Mouse (Mus musculus) kidney, embryonic 15.5 days (tissue): ENCODE results near the gene Gm10300. TPM values are rescaled to one million over a fixed set of nuclear protein-coding genes. Genes with fewer than 3 reads are reported as not detected.

Experiments
- ATAC-seq: fragments of 200-750 bp; cut with Nextera tagmentation; replicated peaks from 2 replicates; pipeline ENCODE4 v1.8.0; 2017; ENCODE audit warnings: moderate TSS enrichment; ENCODE audit not compliant: low FRiP score
- H3K27ac ChIP-seq: fragments of 300-500 bp; sonication (generic); 2 replicates; pipeline ENCODE4 v1.5.1; 2015; ENCODE audit warnings: mild to moderate bottlenecking, inconsistent platforms
- H3K27me3 ChIP-seq: fragments of 300-500 bp; sonication (generic); 2 replicates; pipeline ENCODE4 v1.6.1; 2015; ENCODE audit warnings: inconsistent platforms
- H3K36me3 ChIP-seq: fragments of 300-500 bp; sonication (generic); 2 replicates; pipeline ENCODE4 v1.6.1; 2015; ENCODE audit warnings: inconsistent platforms
- H3K4me1 ChIP-seq: fragments of 300-500 bp; sonication (generic); 2 replicates; pipeline ENCODE4 v1.6.1; 2015; ENCODE audit warnings: inconsistent platforms
- H3K4me2 ChIP-seq: fragments of 300-500 bp; sonication (generic); 2 replicates; pipeline ENCODE4 v1.6.1; 2015; ENCODE audit warnings: moderate library complexity, mild to moderate bottlenecking, inconsistent platforms
- H3K4me3 ChIP-seq: fragments of 300-500 bp; sonication (generic); replicated peaks from 2 replicates; pipeline ENCODE4 v1.5.1; 2015; ENCODE audit warnings: mild to moderate bottlenecking, inconsistent platforms
- H3K9ac ChIP-seq: fragments of 300-500 bp; sonication (generic); 2 replicates; pipeline ENCODE4 v1.6.1; 2015; ENCODE audit warnings: mild to moderate bottlenecking, inconsistent platforms
- H3K9me3 ChIP-seq: fragments of 300-500 bp; sonication (generic); replicated peaks from 2 replicates; pipeline ENCODE4 v1.6.1; 2016; ENCODE audit warnings: inconsistent platforms
- WGBS: fragments of 180-500 bp; shearing (Covaris S2); methylation state at CpG from one replicate; pipeline ENCODE4 v1.1.7; 2015; ENCODE audit warnings: mixed read lengths; 5-methylcytosine and 5-hydroxymethylcytosine counted together
- polyA plus RNA-seq: library from polyadenylated mRNA; unstranded; fragments of >200 nt; fragmentation: Nextera tagmentation; extraction: Ambion mirVana; gene quantifications from 2 replicates; pipeline ENCODE4 v1.2.1, GENCODE M21; 2015

Gm10300 gene
- polyA plus RNA-seq, 1 experiment from 2014 or later, result 0.09 TPM

DNA sequence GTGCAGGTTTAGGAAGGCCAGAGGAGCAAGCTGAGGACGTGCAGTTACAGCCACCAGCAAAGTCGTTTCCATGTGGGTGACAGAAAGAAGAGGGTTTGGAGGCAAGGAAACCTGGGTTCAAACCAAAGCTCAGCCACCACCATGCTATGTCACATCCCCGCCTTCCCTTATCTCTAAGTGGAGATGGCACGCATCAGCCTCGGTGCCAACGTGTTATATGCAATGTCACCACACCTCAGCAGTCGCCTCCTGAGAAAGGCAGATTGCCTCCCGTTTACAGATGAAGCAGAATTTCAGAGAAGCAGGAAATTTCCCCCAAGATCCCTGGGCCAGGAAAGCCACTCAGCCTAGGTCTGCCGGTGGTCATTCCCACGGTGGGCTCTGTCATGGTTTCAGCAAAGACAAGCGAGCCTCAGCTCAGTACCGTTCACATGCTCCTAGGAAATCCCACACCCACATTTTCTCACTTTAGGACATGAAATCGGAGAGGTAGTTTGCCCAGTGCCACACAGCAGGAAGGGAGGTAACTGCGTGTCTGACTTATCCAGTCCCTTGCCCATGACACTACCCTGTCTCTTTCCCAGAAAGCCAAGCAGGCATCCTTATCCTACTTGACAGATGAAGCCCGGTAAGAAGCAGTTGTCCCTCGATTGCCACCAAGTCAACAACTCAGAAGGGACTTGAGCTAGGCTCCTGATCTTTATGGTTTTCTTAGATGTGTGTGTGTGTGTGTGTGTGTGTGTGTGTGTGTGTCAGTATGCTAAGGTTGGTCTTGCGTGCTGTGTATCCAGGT, 14.3 kb upstream of the Gm10300 start:
- H3K27ac ChIP-seq, result no peak overlapping the region
- no peaks in the 10 kb centered on the region for H3K36me3 ChIP-seq
- ATAC-seq, result no peak; the same call in 1 of the 2 replicates
- H3K4me2 ChIP-seq, result no peak overlapping the region
- no peaks in the 10 kb centered on the region for H3K27me3 ChIP-seq
- no peaks in the 10 kb centered on the region for H3K9me3 ChIP-seq
- no peak overlapping the region for H3K4me3 ChIP-seq
- peaks cover 16% of the 10 kb centered on the region for H3K4me1 ChIP-seq
- no peak overlapping the region for H3K9ac ChIP-seq
- WGBS, result 60% methylated on average over 17 of the region's 17 CpGs

- no peak overlapping the region for H3K27ac ChIP-seq
- 39% methylated on average over 8 of the region's 8 CpGs for whole genome bisulfite sequencing
- no peaks in the 10 kb centered on the region for H3K36me3 ChIP-seq
- no peak overlapping the region for H3K9ac ChIP-seq
- H3K4me1 ChIP-seq, result peaks cover 29% of the 10 kb centered on the region
- no peak overlapping the region for H3K4me2 ChIP-seq
- no peaks in the 10 kb centered on the region for H3K9me3 ChIP-seq
- H3K27me3 ChIP-seq, result no peaks in the 10 kb centered on the region
- H3K4me3 ChIP-seq, result no peak overlapping the region
- no peak for ATAC-seq
These were observed 12.2 kb upstream of the Gm10300 start for GRCm38 (mm10) chr4:132062289-132062688.

DNA sequence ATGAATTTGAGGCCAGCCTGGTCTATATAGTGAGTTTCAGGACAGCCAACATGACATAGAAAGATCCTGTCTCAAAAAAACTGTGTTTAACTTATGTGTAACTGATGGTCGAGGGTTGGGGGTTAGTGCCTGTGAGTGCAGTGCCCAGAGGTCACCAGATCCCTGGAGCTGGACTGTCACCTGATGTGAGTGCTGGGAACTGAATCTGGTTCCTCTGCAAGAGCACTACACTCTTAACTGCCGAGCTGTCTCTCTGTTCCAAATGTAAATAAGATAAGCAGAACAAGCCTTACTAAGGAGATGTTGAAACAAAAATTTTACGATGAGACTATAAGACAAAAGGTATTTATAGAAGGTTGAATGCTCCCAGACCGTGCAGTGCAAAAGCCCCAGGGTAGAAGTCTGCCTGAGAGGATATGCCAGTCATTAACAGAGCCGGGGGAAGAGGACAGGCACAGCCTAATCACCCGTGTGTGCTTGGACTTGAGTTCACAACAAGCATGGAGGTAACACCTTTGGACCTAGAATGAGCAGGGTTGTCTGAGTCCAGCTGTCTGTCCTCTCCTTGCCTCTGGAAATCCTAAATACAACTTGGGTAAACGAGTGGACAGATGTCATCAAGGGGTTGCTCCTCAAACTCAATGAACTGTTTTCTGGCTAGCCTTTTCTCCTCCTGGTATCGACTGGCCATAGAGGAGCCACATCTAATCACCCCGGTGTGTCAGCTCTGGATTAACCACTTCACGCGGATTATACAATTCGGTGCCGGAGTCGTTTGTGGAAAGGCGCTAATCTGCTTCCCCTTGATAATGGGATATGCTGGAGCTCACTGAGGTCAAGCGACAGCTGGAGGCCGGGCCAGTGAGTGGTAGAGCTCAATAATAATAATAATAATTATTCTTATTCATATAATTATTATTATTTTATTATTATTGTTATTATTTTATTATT, 11.3 kb upstream of the Gm10300 start:
- no peak for ATAC-seq

GRCm38 (mm10) chr4:132064550-132064949, 9.9 kb upstream of the Gm10300 start:
- no peaks in the 10 kb centered on the region for H3K27me3 ChIP-seq
- H3K9ac ChIP-seq, result no peak overlapping the region
- H3K4me3 ChIP-seq, result no peak overlapping the region
- H3K27ac ChIP-seq, result no peak overlapping the region
- no peaks in the 10 kb centered on the region for H3K36me3 ChIP-seq
- peaks cover 36% of the 10 kb centered on the region for H3K4me1 ChIP-seq
- 83% methylated on average over 5 of the region's 5 CpGs for WGBS
- H3K4me2 ChIP-seq, result no peak overlapping the region
- no peaks in the 10 kb centered on the region for H3K9me3 ChIP-seq
- ATAC-seq, result no peak

More for the DNA sequence above, 11.3 kb upstream of the Gm10300 start:
- no peak overlapping the region for H3K27ac ChIP-seq
- H3K9ac ChIP-seq, result no peak overlapping the region
- no peak overlapping the region for H3K4me2 ChIP-seq
- peaks cover 31% of the 10 kb centered on the region for H3K4me1 ChIP-seq
- no peaks in the 10 kb centered on the region for H3K36me3 ChIP-seq
- no peak overlapping the region for H3K4me3 ChIP-seq
- H3K9me3 ChIP-seq, result no peaks in the 10 kb centered on the region
- no peaks in the 10 kb centered on the region for H3K27me3 ChIP-seq
- 69% methylated on average over 17 of the region's 17 CpGs for WGBS

DNA sequence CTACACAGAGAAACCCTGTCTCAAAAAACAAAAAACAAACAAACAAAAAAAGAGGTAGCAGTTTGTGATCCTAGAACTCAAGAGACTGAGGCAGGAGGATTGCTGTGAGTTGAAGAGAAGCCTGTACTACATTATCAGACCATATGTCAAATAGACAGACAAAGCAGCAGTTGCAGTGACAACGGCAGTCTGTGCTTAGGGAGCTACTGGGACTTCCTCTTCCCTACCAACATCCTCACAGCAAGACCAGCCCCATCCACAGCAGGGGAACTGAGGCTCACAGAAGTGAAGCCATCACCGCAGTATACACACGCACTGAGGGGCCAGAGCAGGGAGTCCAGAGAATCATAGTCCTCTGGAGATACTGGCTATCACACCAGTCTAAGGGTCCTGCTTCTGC, 8.9 kb upstream of the Gm10300 start:
- Histone ChIP-seq H3K4me1 (peaks cover 38% of the 10 kb centered on the region), H3K4me3 (no peak overlapping the region), H3K4me2 (no peak overlapping the region), H3K9me3 (no peaks in the 10 kb centered on the region), H3K27me3 (no peaks in the 10 kb centered on the region), H3K36me3 (no peaks in the 10 kb centered on the region), H3K27ac (0 out of 2 replicates have a peak overlapping the region, but pooled peaks have one; percentile 15), H3K9ac (no peak overlapping the region)
- 71% methylated on average over 3 of the region's 3 CpGs for WGBS
- ATAC-seq, result no peak

DNA sequence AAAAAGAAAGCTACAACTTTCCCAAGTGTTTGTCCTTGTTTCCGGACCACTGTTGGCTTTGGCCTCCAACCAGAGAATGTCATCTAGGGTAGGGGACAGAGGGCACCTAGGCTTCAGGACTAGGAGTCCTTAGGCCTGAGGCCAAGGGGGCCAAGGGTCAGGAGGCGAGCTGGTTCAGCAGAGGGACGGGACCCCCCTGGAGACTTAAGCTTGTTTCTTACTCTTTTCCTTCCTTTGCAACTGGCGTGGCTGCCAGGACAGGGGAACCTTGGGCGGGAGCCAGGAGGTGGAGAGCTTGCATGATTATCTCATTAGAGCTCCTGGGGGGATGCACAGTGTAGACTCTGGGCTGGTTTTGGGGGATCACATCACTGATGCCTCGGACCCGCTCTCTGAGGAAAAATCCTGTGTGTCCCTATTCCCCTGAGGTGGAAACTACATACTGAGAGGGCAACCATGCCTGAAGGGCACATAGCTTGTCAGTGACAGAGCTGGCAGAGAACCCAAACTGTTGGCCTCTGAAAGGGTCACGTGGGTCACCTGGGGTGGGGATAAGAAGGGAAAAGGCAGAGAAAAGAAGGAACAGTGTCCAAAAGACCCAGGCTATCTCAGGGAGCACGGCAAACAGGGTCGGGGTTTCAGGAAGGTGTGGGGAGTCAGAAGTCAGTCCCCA, 8.3 kb upstream of the Gm10300 start:
- H3K4me1 ChIP-seq, result peaks cover 41% of the 10 kb centered on the region
- H3K9ac ChIP-seq, result no peak overlapping the region
- no peak overlapping the region for H3K4me3 ChIP-seq
- H3K27me3 ChIP-seq, result 0 out of 2 replicates have a peak, but pooled peaks cover 2% of the 10 kb centered on the region
- WGBS, result 64% methylated on average over 10 of the region's 10 CpGs
- H3K36me3 ChIP-seq, result no peaks in the 10 kb centered on the region
- no peaks in the 10 kb centered on the region for H3K9me3 ChIP-seq
- H3K27ac ChIP-seq, result peak overlapping the region; percentile 15; the same call in 1 of the 2 replicates
- H3K4me2 ChIP-seq, result no peak overlapping the region
- no peak; the same call in 1 of the 2 replicates for ATAC-seq

DNA sequence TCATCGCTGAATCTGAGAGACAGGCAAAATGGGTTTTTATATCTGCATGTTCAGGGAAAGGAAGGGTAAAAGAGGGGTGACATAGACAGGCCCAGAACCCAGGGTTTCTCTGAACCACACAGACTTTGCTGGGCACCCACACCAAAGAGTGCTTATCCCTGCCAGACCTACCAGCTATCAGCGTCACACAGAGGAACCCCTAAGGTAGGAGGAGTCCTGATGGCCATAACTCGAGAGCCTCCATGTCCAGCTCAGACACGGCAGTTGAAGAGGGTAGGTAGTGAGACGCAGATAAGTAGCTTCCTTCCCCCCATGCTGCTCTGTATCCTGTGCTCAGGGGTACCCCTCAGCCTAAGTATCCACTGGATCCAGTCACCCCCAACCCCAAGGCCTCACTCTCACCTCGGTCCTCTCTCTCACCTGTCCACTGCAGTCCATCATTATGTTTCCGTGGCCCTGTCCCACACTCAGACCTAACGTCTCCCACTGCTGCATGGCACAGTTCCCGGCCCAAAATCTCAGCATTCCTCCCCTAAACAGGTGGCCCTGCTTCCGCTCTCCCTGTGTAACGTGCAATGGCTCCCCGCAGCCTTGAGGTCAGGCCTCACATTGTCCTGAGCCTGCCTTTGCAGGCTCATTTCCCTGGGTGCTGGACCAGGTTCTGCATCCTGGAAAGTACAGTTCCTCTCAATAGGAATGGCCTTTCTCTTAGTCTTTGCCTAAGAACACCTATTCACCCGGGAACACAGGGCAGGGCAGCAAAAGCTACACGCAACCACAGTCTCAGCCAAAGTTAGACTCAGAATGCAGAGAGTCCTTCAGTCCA, 7.2 kb upstream of the Gm10300 start:
- WGBS, result 85% methylated on average over 14 of the region's 14 CpGs
- no peak overlapping the region for H3K4me3 ChIP-seq
- H3K36me3 ChIP-seq, result no peaks in the 10 kb centered on the region
- H3K27ac ChIP-seq, result no peak overlapping the region
- H3K9me3 ChIP-seq, result no peaks in the 10 kb centered on the region
- H3K4me1 ChIP-seq, result peaks cover 38% of the 10 kb centered on the region
- no peak overlapping the region for H3K4me2 ChIP-seq
- H3K9ac ChIP-seq, result no peak overlapping the region
- no peak for ATAC-seq
- H3K27me3 ChIP-seq, result 0 out of 2 replicates have a peak, but pooled peaks cover 3% of the 10 kb centered on the region

GRCm38 (mm10) chr4:132067938-132068235, 6.6 kb upstream of the Gm10300 start:
- ATAC-seq, result no peak

DNA sequence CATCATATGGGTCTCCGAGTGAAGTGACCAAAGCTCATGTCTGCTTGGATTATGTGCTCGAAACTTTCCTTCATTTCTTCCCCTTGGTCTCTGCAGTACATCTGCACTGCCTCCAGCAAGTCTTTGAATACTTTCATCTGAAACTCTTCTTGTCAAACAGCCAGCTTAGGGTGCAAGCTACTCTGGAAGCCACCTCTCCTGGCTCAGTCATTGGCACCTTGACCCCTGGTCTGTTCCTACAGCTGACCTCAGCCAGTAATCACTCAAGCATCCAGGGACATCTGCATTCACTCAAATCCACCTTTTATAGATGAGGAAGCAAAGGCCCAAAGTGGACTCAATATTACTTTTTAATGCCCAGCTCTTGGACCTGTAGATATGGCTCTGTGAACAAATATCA, 2.8 kb upstream of the Gm10300 start:
- H3K4me2 ChIP-seq, result no peak overlapping the region
- no peak overlapping the region for H3K4me3 ChIP-seq
- ATAC-seq, result no peak
- H3K36me3 ChIP-seq, result no peaks in the 10 kb centered on the region
- WGBS, result 90% methylated on average over 2 of the region's 2 CpGs
- peaks cover 50% of the 10 kb centered on the region for H3K4me1 ChIP-seq
- no peak overlapping the region for H3K9ac ChIP-seq
- H3K27me3 ChIP-seq, result 0 out of 2 replicates have a peak, but pooled peaks cover 8% of the 10 kb centered on the region
- no peak overlapping the region for H3K27ac ChIP-seq
- no peaks in the 10 kb centered on the region for H3K9me3 ChIP-seq

More at GRCm38 (mm10) chr4:132067938-132068235, 6.6 kb upstream of the Gm10300 start:
- Histone ChIP-seq H3K4me1 (peaks cover 38% of the 10 kb centered on the region), H3K27ac (no peak overlapping the region), H3K4me2 (no peak overlapping the region), H3K36me3 (no peaks in the 10 kb centered on the region), H3K9ac (no peak overlapping the region), H3K9me3 (no peaks in the 10 kb centered on the region), H3K4me3 (no peak overlapping the region), H3K27me3 (0 out of 2 replicates have a peak, but pooled peaks cover 8% of the 10 kb centered on the region)
- 73% methylated on average over 2 of the region's 2 CpGs for WGBS

GRCm38 (mm10) chr4:132072156-132072555, 2.3 kb upstream of the Gm10300 start:
- Histone ChIP-seq H3K4me1 (peaks cover 53% of the 10 kb centered on the region), H3K4me3 (no peak overlapping the region), H3K36me3 (no peaks in the 10 kb centered on the region), H3K27ac (no peak overlapping the region), H3K9ac (no peak overlapping the region), H3K9me3 (no peaks in the 10 kb centered on the region), H3K4me2 (no peak overlapping the region), H3K27me3 (0 out of 2 replicates have a peak, but pooled peaks cover 8% of the 10 kb centered on the region)
- no peak for ATAC-seq
- WGBS, result 69% methylated on average over 3 of the region's 3 CpGs

DNA sequence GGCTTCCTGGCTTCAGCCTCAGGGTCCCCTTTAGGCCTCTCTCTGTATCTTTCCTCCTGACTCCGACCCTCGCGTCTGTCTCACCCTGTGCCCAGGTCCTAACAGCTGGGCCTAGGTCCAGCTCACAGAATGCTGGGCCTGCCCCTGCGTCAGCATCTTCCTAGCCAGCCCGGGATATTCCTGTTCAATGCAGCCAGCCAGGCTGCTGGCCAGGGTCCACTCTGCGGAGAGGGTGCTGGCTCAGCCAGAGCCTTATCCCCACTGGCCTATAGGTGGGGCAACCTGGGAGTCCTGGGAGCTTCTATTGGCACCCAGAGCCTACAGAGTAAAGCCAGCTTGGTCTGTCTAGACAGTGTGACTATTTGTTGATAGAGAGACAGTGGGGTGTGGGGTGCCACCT, 1.6 kb upstream of the Gm10300 start:
- Histone ChIP-seq H3K4me2 (no peak overlapping the region), H3K4me3 (no peak overlapping the region), H3K27me3 (0 out of 2 replicates have a peak, but pooled peaks cover 8% of the 10 kb centered on the region), H3K27ac (no peak overlapping the region), H3K9ac (no peak overlapping the region), H3K4me1 (peaks cover 56% of the 10 kb centered on the region), H3K36me3 (no peaks in the 10 kb centered on the region), H3K9me3 (no peaks in the 10 kb centered on the region)
- WGBS, result 84% methylated on average over 6 of the region's 6 CpGs
- ATAC-seq, result no peak
